Mouse (Mus musculus): ENCODE measurements around the gene Ksr1. TPM values are rescaled to one million over a fixed set of nuclear protein-coding genes. Genes with fewer than 3 reads are reported as not detected.

The Ksr1 gene
- polyA plus RNA-seq, 1 experiment from 2014 or later = 3.7 TPM

- H3K4me1 ChIP-seq = peaks cover 4% of the 10 kb centered on the region; the same call in 1 of the 2 replicates
- WGBS = 56% methylated on average over 2 of the region's 2 CpGs
- ATAC-seq (ENCODE audit: low FRiP score, low read depth) = no peak
- no peak overlapping the region for H3K27ac ChIP-seq
- H3K27me3 ChIP-seq (replicated peaks) = no peaks in the 10 kb centered on the region
- no peak overlapping the region for H3K4me3 ChIP-seq
- no peak overlapping the region for H3K4me2 ChIP-seq (replicated peaks)
- H3K36me3 ChIP-seq = peaks cover 21% of the 10 kb centered on the region
- no peaks in the 10 kb centered on the region for H3K9me3 ChIP-seq
- H3K9ac ChIP-seq = no peak overlapping the region
Measured at GRCm38 (mm10) chr11:79039488-79039887, 106.7 kb downstream of the Ksr1 start.

DNA sequence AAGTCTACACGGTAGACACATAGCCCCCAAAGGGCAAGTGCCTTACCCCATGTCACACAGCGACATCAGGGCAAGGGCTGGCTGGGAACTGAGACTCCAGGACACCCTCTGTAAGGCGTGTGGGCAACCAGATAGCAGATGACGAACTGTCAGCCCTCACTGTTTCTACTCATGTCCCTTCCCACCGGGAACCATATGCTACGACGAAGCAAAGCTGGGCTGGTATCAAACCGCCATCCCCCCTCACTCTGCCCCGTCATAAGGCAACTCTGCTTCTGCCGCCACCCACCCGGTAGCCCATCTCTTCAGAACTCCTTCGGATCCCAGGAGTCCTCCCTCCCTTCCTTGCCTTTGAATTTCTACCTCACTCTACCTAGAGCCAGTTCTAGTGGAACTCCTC is 108.7 kb downstream of the Ksr1 start:
- no peak overlapping the region for H3K9ac ChIP-seq
- peaks cover 4% of the 10 kb centered on the region; the same call in 1 of the 2 replicates for H3K4me1 ChIP-seq
- H3K27ac ChIP-seq = no peak overlapping the region
- no peaks in the 10 kb centered on the region for H3K9me3 ChIP-seq
- ATAC-seq (ENCODE audit: low FRiP score, low read depth) = no peak
- no peaks in the 10 kb centered on the region for H3K27me3 ChIP-seq (replicated peaks)
- H3K36me3 ChIP-seq = peaks cover 23% of the 10 kb centered on the region
- no peak overlapping the region for H3K4me2 ChIP-seq (replicated peaks)
- no peak overlapping the region for H3K4me3 ChIP-seq
- 85% methylated on average over 12 of the region's 12 CpGs for WGBS

GRCm38 (mm10) chr11:79036324-79036723 is 109.9 kb downstream of the Ksr1 start:
- WGBS = 93% methylated on average over 13 of the region's 13 CpGs
- Histone ChIP-seq H3K4me1 (no peaks in the 10 kb centered on the region; the same call in 1 of the 2 replicates), H3K9me3 (no peaks in the 10 kb centered on the region), H3K4me3 (no peak overlapping the region), H3K9ac (no peak overlapping the region), H3K36me3 (peaks cover 14% of the 10 kb centered on the region; the same call in 1 of the 2 replicates), H3K27me3 (replicated peaks) (no peaks in the 10 kb centered on the region), H3K4me2 (replicated peaks) (no peak overlapping the region), H3K27ac (no peak overlapping the region)
- ATAC-seq (ENCODE audit: low FRiP score, low read depth) = no peak

DNA sequence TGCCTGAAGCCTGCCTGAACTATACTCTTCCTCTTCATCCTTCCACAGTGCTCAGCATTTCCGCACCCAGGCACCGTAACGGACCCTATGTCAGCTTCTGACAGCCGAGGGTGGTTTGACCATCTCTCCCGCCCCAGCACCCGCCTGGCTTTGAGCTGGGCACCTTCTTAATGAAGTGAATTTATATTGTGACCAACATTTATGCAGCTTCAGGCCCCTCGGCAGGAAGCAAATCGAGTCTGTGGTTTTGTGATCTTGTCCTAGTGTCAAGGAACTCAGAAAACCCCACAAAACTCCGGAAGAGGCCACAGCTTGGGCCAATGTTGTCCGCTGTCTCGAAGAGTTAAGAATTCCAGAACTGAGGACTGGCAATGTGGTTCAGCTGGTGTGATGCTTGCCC is 112.6 kb downstream of the Ksr1 start:
- H3K4me1 ChIP-seq = no peaks in the 10 kb centered on the region
- 92% methylated on average over 11 of the region's 11 CpGs for WGBS

DNA sequence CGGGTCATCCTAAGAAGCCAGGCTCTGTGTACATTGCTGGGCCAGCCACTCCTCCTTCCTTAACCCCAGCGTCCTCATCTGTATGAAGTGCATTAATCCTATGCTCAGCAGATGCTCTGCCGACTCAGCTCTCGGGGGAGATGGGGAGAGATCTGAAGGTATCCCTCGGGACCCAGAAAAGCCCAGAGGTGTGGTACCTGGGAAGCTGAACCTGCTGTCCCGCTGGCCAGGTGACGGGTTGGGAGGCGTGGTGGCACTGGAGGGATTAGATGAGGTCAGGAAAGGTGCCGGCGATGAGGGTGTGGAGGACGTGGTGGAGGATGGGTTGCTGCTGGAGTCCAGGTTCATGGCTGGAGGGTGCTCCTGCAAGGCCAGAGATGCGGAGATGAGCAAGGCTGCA is 113.2 kb downstream of the Ksr1 start:
- Histone ChIP-seq H3K27me3 (replicated peaks) (no peaks in the 10 kb centered on the region), H3K4me2 (replicated peaks) (no peak overlapping the region), H3K4me3 (no peak overlapping the region), H3K9ac (no peak overlapping the region), H3K36me3 (peaks cover 11% of the 10 kb centered on the region), H3K9me3 (no peaks in the 10 kb centered on the region), H3K4me1 (no peaks in the 10 kb centered on the region), H3K27ac (no peak overlapping the region)
- WGBS = 86% methylated on average over 12 of the region's 12 CpGs
- ATAC-seq (ENCODE audit: low FRiP score, low read depth) = no peak

More for the DNA sequence above, 112.6 kb downstream of the Ksr1 start:
- no peak overlapping the region for H3K27ac ChIP-seq
- peaks cover 10% of the 10 kb centered on the region for H3K36me3 ChIP-seq
- no peak overlapping the region for H3K4me2 ChIP-seq (replicated peaks)
- no peaks in the 10 kb centered on the region for H3K27me3 ChIP-seq (replicated peaks)
- H3K9ac ChIP-seq = no peak overlapping the region
- no peak overlapping the region for H3K4me3 ChIP-seq
- no peak for ATAC-seq (ENCODE audit: low FRiP score, low read depth)
- H3K9me3 ChIP-seq = no peaks in the 10 kb centered on the region

DNA sequence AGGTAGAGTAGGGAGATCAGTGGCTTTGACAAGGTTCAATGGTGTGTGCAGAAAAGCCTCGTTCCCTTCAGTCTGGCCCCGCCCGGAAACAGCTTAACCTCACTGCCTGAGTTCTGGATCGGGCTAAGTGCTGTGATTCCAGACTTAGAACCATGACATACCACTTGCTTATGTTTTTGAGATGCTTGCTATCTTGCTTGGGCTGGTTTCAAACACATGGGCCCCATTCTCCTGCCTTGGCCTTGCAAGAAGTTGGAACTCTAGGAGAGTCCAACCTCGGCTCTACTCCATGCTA is 114.8 kb downstream of the Ksr1 start:
- peaks cover 21% of the 10 kb centered on the region for H3K36me3 ChIP-seq
- H3K27me3 ChIP-seq (replicated peaks) = no peaks in the 10 kb centered on the region
- 83% methylated on average over 5 of the region's 5 CpGs for WGBS
- no peaks in the 10 kb centered on the region for H3K9me3 ChIP-seq
- H3K27ac ChIP-seq = no peak overlapping the region
- H3K4me2 ChIP-seq (replicated peaks) = no peak overlapping the region
- H3K9ac ChIP-seq = no peak overlapping the region
- ATAC-seq (ENCODE audit: low FRiP score, low read depth) = no peak
- H3K4me3 ChIP-seq = no peak overlapping the region
- H3K4me1 ChIP-seq = no peaks in the 10 kb centered on the region

GRCm38 (mm10) chr11:79030570-79031451 is 115.4 kb downstream of the Ksr1 start:
- Histone ChIP-seq H3K9ac (no peak overlapping the region), H3K27me3 (replicated peaks) (no peaks in the 10 kb centered on the region), H3K9me3 (no peaks in the 10 kb centered on the region), H3K27ac (no peak overlapping the region), H3K4me3 (no peak overlapping the region), H3K4me2 (replicated peaks) (no peak overlapping the region), H3K36me3 (peaks cover 21% of the 10 kb centered on the region), H3K4me1 (no peaks in the 10 kb centered on the region)
- 53% methylated on average over 19 of the region's 19 CpGs for WGBS
- no peak for ATAC-seq (ENCODE audit: low FRiP score, low read depth)

- Histone ChIP-seq H3K4me1 (no peaks in the 10 kb centered on the region), H3K27me3 (replicated peaks) (no peaks in the 10 kb centered on the region), H3K9me3 (no peaks in the 10 kb centered on the region), H3K27ac (no peak overlapping the region), H3K9ac (no peak overlapping the region), H3K4me2 (replicated peaks) (no peak overlapping the region), H3K4me3 (no peak overlapping the region), H3K36me3 (peaks cover 32% of the 10 kb centered on the region)
- ATAC-seq (ENCODE audit: low FRiP score, low read depth) = no peak
- 84% methylated on average over 6 of the region's 6 CpGs for WGBS
Measured at GRCm38 (mm10) chr11:79023751-79024150, 122.5 kb downstream of the Ksr1 start.

DNA sequence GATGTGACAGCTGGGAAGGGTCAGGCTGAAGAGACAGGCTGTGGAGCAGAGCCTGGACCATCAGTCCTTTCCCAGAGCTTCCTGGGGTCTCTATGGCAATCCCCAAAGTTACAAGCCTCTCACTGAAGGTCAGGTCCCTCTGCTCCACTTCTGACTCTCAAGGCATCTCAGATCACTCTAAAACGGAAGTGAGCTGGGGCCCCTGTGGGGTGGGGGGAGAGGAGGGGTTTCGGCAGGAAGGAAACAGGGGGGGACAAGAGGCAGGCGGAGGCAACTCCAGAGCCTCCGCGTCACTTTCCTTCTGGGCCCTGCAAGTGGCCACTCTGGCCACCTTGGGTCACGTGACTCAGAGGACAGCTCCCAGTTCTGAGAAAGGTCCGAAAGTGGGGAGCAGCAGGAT is 122.9 kb downstream of the Ksr1 start:
- H3K36me3 ChIP-seq = peaks cover 34% of the 10 kb centered on the region
- H3K4me2 ChIP-seq (replicated peaks) = no peak overlapping the region
- H3K9ac ChIP-seq = no peak overlapping the region
- H3K9me3 ChIP-seq = no peaks in the 10 kb centered on the region
- no peaks in the 10 kb centered on the region for H3K4me1 ChIP-seq
- H3K27me3 ChIP-seq (replicated peaks) = no peaks in the 10 kb centered on the region
- no peak for ATAC-seq (ENCODE audit: low FRiP score, low read depth)
- no peak overlapping the region for H3K4me3 ChIP-seq
- 43% methylated on average over 7 of the region's 7 CpGs for WGBS
- no peak overlapping the region for H3K27ac ChIP-seq

GRCm38 (mm10) chr11:79022836-79023235 is 123.4 kb downstream of the Ksr1 start:
- H3K4me2 ChIP-seq (replicated peaks) = no peak overlapping the region
- H3K4me3 ChIP-seq = no peak overlapping the region
- no peak for ATAC-seq (ENCODE audit: low FRiP score, low read depth)
- peaks cover 35% of the 10 kb centered on the region for H3K36me3 ChIP-seq
- H3K9me3 ChIP-seq = no peaks in the 10 kb centered on the region
- H3K27ac ChIP-seq = no peak overlapping the region
- H3K27me3 ChIP-seq (replicated peaks) = no peaks in the 10 kb centered on the region
- H3K9ac ChIP-seq = no peak overlapping the region
- no peaks in the 10 kb centered on the region for H3K4me1 ChIP-seq
- 83% methylated on average over 4 of the region's 4 CpGs for WGBS

GRCm38 (mm10) chr11:79020535-79021045 is 125.6 kb downstream of the Ksr1 start:
- no peak for ATAC-seq (ENCODE audit: low FRiP score, low read depth)
- H3K4me3 ChIP-seq = no peak overlapping the region
- peaks cover 36% of the 10 kb centered on the region for H3K36me3 ChIP-seq
- H3K9ac ChIP-seq = no peak overlapping the region
- no peaks in the 10 kb centered on the region for H3K27me3 ChIP-seq (replicated peaks)
- H3K27ac ChIP-seq = no peak overlapping the region
- no peaks in the 10 kb centered on the region for H3K9me3 ChIP-seq
- 85% methylated on average over 21 of the region's 21 CpGs for WGBS
- no peak overlapping the region for H3K4me2 ChIP-seq (replicated peaks)
- no peaks in the 10 kb centered on the region for H3K4me1 ChIP-seq

DNA sequence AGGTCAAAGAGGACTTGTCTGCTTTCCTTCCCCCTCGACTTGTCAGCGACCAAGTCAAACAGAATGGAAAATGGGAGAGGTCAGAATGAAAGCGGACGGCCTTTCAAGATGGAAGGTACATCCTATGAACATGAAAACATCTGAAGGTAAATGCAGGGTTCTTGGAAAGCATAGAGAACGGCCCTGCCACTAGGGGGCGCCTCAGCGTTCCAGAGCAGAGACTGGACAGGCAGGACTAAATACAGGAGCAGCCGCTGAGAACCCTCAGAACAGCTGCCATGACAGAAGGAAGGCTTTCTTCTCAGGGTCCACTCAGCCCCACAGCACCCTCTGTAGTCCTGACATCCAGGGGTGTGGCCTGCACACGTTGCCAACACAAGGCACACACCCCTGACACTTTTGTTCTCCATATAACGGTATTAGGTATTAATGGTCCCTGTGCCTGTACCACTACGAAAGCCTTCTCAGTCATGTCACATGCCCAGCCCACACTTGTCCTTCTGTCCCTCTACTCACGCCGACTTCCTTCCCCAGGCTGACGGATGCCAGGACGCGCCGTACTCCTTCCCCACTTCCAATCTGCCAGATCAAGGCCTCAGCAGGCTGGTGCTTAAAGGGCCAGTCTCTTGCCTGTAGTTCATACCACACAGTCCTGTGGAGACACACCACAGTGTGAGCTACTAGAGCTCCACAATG is 126.2 kb downstream of the Ksr1 start:
- no peaks in the 10 kb centered on the region for H3K9me3 ChIP-seq
- no peak overlapping the region for H3K27ac ChIP-seq
- H3K9ac ChIP-seq = no peak overlapping the region
- no peak overlapping the region for H3K4me2 ChIP-seq (replicated peaks)
- no peak for ATAC-seq (ENCODE audit: low FRiP score, low read depth)
- WGBS = 89% methylated on average over 17 of the region's 17 CpGs
- H3K27me3 ChIP-seq (replicated peaks) = no peaks in the 10 kb centered on the region
- no peak overlapping the region for H3K4me3 ChIP-seq
- peaks cover 36% of the 10 kb centered on the region for H3K36me3 ChIP-seq
- H3K4me1 ChIP-seq = no peaks in the 10 kb centered on the region
